Mouse (Mus musculus): ENCODE data around the gene Ank2.

DNA sequence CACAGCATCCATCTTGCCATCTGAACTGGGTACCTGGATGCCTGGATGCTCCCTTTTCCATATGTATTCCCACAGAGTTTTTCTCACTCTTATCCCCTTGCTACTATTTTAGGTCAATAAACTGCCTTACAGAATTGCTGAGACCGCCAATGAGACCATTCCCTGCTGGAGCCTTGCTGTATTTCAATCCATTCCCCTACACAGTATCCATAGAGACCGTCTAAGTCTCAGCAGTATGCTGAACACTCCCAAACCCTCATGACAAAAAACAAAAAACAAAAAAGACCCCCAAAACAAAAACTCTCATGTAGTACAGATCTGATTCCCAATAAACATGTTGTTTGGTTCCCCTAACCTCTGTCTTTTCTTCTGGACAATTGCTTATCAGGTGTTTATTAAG, 365.1 kb downstream of the Ank2 start:
- TF ChIP-seq CTCF (IDR thresholded peaks at IDR 0.05; ENCODE audit: low read depth, low read length) (no peak), GATA1 (IDR thresholded peaks at IDR 0.05; ENCODE audit: borderline replicate concordance, low read length) (no peak), POLR2AphosphoS5 (IDR thresholded peaks at IDR 0.05; ENCODE audit: insufficient replicate concordance, low read depth, low read length) (no peak), TAL1 (conservative IDR thresholded peaks at IDR 0.05; ENCODE audit: low read depth, low read length) (no peak), GATA2 (IDR thresholded peaks at IDR 0.05; ENCODE audit: borderline replicate concordance, low read depth, low read length) (no peak)

Data from G1E (cell line).